Mouse (Mus musculus) heart, embryonic 11.5 days (tissue): ENCODE data around the gene C2cd4d. TPM values are rescaled to one million over a fixed set of nuclear protein-coding genes. Genes with fewer than 3 reads are reported as not detected.
A peak's percentile ranks its signal among the peaks of the same experiment; 100 is the strongest.

Experiments
- ATAC-seq: fragments of 200-750 bp; cut with Nextera tagmentation; replicated peaks from 2 replicates; pipeline ENCODE4 v1.8.0; 2017; ENCODE audit warnings: moderate library complexity; ENCODE audit not compliant: insufficient number of reproducible peaks, low FRiP score, low TSS enrichment
- H3K27ac ChIP-seq: fragments of 300-500 bp; sonication (generic); 2 replicates; pipeline ENCODE4 v1.5.1; 2014; ENCODE audit warnings: mild to moderate bottlenecking, low read depth, low read length
- H3K27me3 ChIP-seq: fragments of 300-500 bp; sonication (generic); 2 replicates; pipeline ENCODE4 v1.6.1; 2014; ENCODE audit warnings: mild to moderate bottlenecking, low read length, mixed read lengths; ENCODE audit not compliant: control insufficient read depth, insufficient read depth
- H3K36me3 ChIP-seq: fragments of 300-500 bp; sonication (generic); 2 replicates; pipeline ENCODE4 v1.6.1; 2014; ENCODE audit warnings: mild to moderate bottlenecking, low read length, moderate library complexity, mixed read lengths; ENCODE audit not compliant: control insufficient read depth, insufficient read depth
- H3K4me1 ChIP-seq: fragments of 300-500 bp; sonication (generic); 2 replicates; pipeline ENCODE4 v1.6.1; 2014; ENCODE audit warnings: low read length; ENCODE audit not compliant: control insufficient read depth, insufficient read depth
- H3K4me2 ChIP-seq: fragments of 300-500 bp; sonication (generic); 2 replicates; pipeline ENCODE4 v1.6.1; 2014; ENCODE audit warnings: mild to moderate bottlenecking, moderate library complexity
- H3K4me3 ChIP-seq: fragments of 300-500 bp; sonication (generic); 2 replicates; pipeline ENCODE4 v1.5.1; 2014; ENCODE audit warnings: low read depth, low read length
- H3K9ac ChIP-seq: fragments of 300-500 bp; sonication (generic); 2 replicates; pipeline ENCODE4 v1.6.1; 2014; ENCODE audit warnings: mild to moderate bottlenecking, low read depth, low read length, moderate library complexity
- H3K9me3 ChIP-seq: fragments of 300-500 bp; sonication (generic); replicated peaks from 2 replicates; pipeline ENCODE4 v1.6.1; 2016; ENCODE audit warnings: low read length; ENCODE audit not compliant: control insufficient read depth
- WGBS: fragments of 180-500 bp; shearing (Covaris S2); extraction: QIAGEN DNeasy Blood & Tissue Kit; methylation state at CpG from one replicate; pipeline ENCODE4 v1.1.7; 2014; ENCODE audit not compliant: insufficient replicate concordance; 5-methylcytosine and 5-hydroxymethylcytosine counted together
- polyA plus RNA-seq: library from polyadenylated mRNA; unstranded; fragments of >200 nt; fragmentation: Nextera tagmentation; extraction: Ambion mirVana; gene quantifications from 2 replicates; pipeline ENCODE4 v1.2.1, GENCODE M21; 2014

Gene C2cd4d
- 0.59 and 0.89 TPM in 2 replicates for polyA plus RNA-seq

DNA sequence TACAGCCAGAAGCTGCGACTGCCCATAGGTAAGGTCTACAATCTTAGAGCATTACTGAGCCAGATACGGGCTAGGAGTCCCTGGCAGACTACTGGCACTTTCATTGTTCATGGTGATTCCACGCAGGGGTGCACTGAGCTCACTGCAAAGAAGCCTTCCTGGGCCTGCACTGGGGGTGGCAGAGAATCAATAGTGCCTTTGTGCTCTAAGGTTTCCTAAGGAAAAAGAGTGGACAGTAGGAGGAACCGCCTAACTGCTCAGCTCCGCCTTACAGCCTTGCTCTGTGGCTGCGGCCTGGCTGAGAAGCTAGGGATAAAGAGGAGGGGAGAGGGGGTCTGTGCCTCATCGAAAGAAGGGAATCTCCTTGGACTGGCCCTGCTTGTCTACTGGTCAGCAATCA, at the start of gene C2cd4d:
TSS of gene C2cd4d (plus strand) at position 301 of the 400 bp plus-strand sequence.
- Histone ChIP-seq H3K4me3 (peak within 1 kb of the TSS; percentile 55), H3K4me1 (no peaks in the 10 kb centered on the region), H3K27ac (no peak within 1 kb of the TSS), H3K4me2 (peak within 1 kb of the TSS; percentile 95), H3K9ac (peak within 1 kb of the TSS; percentile 70; the same call in 1 of the 2 replicates), H3K36me3 (no peaks in the 10 kb centered on the region), H3K27me3 (peaks cover 43% of the 10 kb centered on the region), H3K9me3 (no peaks in the 10 kb centered on the region)
- 36% methylated on average over 7 of the region's 7 CpGs for WGBS
- no peak for ATAC-seq

DNA sequence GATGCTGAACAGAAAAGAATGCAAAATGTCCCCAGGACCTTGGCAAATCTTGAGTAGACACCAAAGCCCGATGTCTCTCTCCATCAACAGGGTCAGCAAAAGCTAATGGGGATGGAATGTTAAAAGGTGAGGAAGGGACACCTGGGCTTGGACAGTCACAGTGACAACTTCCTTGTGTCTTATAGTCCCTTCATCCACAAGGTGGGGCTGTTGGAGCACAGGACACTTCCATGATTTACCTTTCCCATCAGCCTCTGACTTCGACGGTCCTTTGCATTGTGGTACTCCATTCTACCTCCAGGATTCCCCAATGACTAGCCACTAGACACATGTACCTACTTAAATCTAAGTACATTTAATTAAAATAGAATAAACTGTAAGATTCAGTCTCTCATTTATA, 33.6 kb upstream of the C2cd4d start:
- Histone ChIP-seq H3K27ac (no peak overlapping the region), H3K27me3 (no peaks in the 10 kb centered on the region), H3K4me3 (no peak overlapping the region), H3K4me2 (no peak overlapping the region), H3K9me3 (no peaks in the 10 kb centered on the region), H3K4me1 (no peaks in the 10 kb centered on the region), H3K9ac (no peak overlapping the region), H3K36me3 (no peaks in the 10 kb centered on the region)
- no peak for ATAC-seq
- WGBS = 61% methylated on average over 3 of the region's 3 CpGs

DNA sequence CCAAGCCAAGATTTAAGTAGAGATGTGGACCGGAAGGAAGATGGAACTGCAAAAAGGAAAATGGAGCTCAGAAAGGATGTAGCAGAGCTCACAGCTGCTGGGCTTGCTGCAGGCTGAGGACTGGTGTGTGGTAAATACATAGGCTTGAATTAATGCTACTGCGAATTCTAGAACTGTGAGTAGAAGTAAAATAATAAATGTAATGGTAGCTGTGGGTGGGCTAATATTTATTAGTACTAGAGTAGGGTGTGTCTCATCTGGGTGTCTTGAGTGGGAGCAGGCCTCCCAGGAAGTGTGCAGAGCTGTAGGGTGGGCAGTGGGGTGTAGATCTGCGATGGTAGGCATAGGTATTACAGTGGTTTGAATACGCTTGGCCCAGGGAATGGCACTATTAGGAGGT, 27.8 kb upstream of the C2cd4d start:
- H3K4me2 ChIP-seq = no peak overlapping the region
- WGBS = 83% methylated on average over 4 of the region's 4 CpGs
- H3K9ac ChIP-seq = no peak overlapping the region
- no peak for ATAC-seq
- H3K27ac ChIP-seq = no peak overlapping the region
- no peaks in the 10 kb centered on the region for H3K27me3 ChIP-seq
- no peaks in the 10 kb centered on the region for H3K36me3 ChIP-seq
- no peaks in the 10 kb centered on the region for H3K9me3 ChIP-seq
- no peaks in the 10 kb centered on the region for H3K4me1 ChIP-seq
- no peak overlapping the region for H3K4me3 ChIP-seq

DNA sequence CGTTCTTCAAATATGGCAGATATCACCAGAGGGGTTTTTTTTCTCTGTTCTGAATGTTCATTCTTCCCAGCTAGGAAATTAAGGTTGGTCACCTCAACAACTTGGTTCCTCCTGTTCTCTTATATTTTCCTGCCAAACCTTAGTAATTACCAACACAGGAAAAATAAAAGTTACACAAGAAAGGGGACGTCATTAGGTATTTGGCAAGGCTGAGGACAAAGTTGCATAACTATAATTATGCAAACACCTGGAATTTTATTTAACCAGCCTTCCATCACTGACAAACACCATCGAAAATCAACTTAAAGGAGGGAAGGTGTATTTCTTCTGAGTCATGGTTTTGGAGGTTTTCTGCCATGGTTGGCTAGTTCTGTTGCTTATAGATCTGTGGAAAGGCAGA, 23.7 kb upstream of the C2cd4d start:
- 78% methylated on average over 3 of the region's 3 CpGs for WGBS
- no peaks in the 10 kb centered on the region for H3K9me3 ChIP-seq
- no peak overlapping the region for H3K4me2 ChIP-seq
- H3K27me3 ChIP-seq = no peaks in the 10 kb centered on the region
- no peak overlapping the region for H3K9ac ChIP-seq
- no peak overlapping the region for H3K27ac ChIP-seq
- H3K36me3 ChIP-seq = no peaks in the 10 kb centered on the region
- H3K4me3 ChIP-seq = no peak overlapping the region
- H3K4me1 ChIP-seq = no peaks in the 10 kb centered on the region
- ATAC-seq = no peak

DNA sequence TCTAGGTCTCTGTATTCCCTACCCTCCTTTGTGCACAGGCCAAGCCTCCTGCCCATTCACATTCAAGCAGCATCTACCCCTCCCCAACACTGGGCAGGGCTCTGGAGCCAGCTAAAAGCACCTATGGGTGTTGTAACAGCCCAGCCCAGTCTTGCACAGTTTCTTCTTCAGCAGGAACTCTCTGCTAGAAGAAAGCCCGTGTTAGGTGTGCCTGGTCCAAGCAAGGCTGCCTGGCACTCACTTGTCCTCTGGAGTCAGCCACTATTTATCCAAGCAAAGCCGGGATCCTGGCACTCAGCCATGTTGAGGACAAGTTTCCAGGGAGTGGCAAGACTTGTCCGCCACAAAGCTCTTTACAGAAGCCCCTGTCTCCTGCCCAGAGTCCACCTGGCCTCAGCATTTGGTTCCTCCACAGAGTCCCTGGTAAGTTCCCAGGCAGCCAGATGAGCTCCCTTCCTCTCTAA, 20.2 kb upstream of the C2cd4d start, which contains the start of gene Them5:
TSS of gene Them5 (plus strand) at position 141 of the 464 bp plus-strand sequence.
- no peak for ATAC-seq
- no peaks in the 10 kb centered on the region for H3K27me3 ChIP-seq
- H3K4me2 ChIP-seq = no peak within 1 kb of the TSS
- H3K27ac ChIP-seq = no peak within 1 kb of the TSS
- 31% methylated on average over 3 of the region's 3 CpGs for WGBS
- no peak within 1 kb of the TSS for H3K9ac ChIP-seq
- H3K36me3 ChIP-seq = no peaks in the 10 kb centered on the region
- H3K9me3 ChIP-seq = no peaks in the 10 kb centered on the region
- no peak within 1 kb of the TSS for H3K4me3 ChIP-seq
- H3K4me1 ChIP-seq = no peaks in the 10 kb centered on the region

DNA sequence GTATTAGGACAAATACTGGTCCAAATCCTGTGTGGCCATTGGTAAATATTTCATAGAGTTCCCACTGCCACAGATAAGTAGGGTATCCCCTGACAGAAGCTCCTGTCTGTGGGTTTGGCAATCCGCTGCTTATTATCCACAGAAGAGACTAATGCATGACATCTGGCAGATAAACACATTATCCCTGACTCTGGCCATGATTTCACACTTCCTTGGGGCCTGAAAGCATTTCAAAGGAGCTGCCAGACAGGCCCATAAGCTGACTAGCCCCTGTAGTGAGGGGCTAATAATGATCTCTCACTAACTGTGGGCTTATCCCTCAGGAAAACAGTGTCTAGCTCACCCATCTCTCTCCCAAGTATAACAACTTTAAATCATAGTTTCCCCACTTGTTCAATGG, 19.7 kb upstream of the C2cd4d start:
- Histone ChIP-seq H3K4me3 (no peak overlapping the region), H3K4me1 (no peaks in the 10 kb centered on the region), H3K27ac (no peak overlapping the region), H3K36me3 (no peaks in the 10 kb centered on the region), H3K4me2 (no peak overlapping the region), H3K9ac (no peak overlapping the region), H3K27me3 (no peaks in the 10 kb centered on the region), H3K9me3 (no peaks in the 10 kb centered on the region)
- 40% methylated on average over 1 of the region's 1 CpGs for WGBS
- no peak for ATAC-seq

DNA sequence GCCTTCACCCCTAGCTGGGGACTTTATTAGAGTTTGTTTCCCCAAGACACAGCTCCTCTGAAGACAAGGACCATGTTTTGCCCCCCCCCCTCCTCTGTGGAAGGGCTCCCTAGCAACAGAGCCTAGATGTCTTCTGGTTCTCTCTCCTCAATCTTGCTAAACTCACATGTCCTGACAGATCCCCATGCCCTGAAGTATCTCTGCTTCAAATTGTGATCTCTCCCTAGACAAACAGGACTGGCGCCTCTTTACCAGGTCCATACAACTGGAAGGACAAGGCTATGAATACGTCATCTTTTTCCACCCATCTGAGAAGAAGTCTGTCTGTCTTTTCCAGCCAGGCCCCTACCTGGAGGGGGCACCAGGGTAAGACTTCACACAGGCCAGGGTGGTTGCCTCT, 18.1 kb upstream of the C2cd4d start:
- WGBS = 73% methylated on average over 2 of the region's 2 CpGs
- H3K27me3 ChIP-seq = no peaks in the 10 kb centered on the region
- no peaks in the 10 kb centered on the region for H3K4me1 ChIP-seq
- H3K36me3 ChIP-seq = no peaks in the 10 kb centered on the region
- H3K9ac ChIP-seq = no peak overlapping the region
- no peak overlapping the region for H3K27ac ChIP-seq
- no peak overlapping the region for H3K4me2 ChIP-seq
- no peak for ATAC-seq
- no peak overlapping the region for H3K4me3 ChIP-seq
- H3K9me3 ChIP-seq = no peaks in the 10 kb centered on the region

DNA sequence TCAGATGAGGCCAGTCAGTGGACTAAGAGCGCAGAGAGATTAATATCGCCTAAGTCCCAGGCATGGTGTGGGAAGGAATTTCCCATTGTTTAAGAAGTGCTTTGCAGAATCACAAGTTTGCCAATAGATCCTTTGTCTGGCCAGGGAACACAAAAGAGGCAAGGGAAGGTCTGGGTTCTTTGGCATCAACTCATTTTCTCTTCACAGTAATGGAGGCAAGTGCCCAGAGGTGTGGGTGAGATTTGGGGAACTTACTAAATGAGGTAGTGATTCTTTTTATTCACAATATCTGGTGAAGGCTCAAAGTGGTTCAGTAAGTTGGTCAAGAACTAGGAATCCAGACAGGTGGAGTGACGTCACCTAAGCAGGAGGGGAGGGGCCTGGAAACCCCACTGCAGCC, 17.3 kb upstream of the C2cd4d start:
- Histone ChIP-seq H3K9me3 (no peaks in the 10 kb centered on the region), H3K9ac (no peak overlapping the region), H3K4me2 (no peak overlapping the region), H3K27me3 (no peaks in the 10 kb centered on the region), H3K4me3 (no peak overlapping the region), H3K36me3 (no peaks in the 10 kb centered on the region), H3K27ac (no peak overlapping the region), H3K4me1 (no peaks in the 10 kb centered on the region)
- WGBS = 64% methylated on average over 3 of the region's 3 CpGs
- no peak for ATAC-seq

DNA sequence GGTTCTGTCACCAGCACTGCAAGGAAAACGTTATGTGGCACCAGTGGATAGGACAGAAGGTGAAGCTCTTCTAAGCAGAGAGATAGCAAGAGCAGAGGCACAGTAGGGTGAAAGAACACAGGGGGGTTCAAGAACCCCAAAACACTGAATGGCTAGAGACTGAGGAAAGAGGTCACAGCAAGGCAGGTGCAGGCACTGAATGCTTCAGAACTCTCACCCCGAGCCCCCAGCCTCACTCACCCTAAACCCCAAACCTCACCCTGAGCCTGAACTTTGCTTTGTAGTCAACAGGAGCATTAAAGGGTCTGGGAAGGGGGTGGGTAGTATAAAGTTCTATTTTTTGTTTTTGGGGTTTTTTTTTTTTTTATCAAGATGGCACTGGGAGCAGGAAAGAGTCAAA, 14.1 kb upstream of the C2cd4d start:
- no peak overlapping the region for H3K4me3 ChIP-seq
- no peaks in the 10 kb centered on the region for H3K4me1 ChIP-seq
- H3K27ac ChIP-seq = no peak overlapping the region
- no peak overlapping the region for H3K4me2 ChIP-seq
- no peaks in the 10 kb centered on the region for H3K27me3 ChIP-seq
- 69% methylated on average over 2 of the region's 2 CpGs for WGBS
- no peak overlapping the region for H3K9ac ChIP-seq
- no peaks in the 10 kb centered on the region for H3K9me3 ChIP-seq
- no peak for ATAC-seq
- H3K36me3 ChIP-seq = no peaks in the 10 kb centered on the region
